Mouse (Mus musculus) CH12.LX (cell line): ENCODE data around the gene Kif15. TPM values are rescaled to one million over a fixed set of nuclear protein-coding genes. Genes with fewer than 3 reads are reported as not detected.

ENCODE experiments used
- DNase-seq: peaks from one replicate; pipeline ENCODE4 v3.0.0-alpha.2; 2013; ENCODE audit errors: extremely low read depth
- H3K27ac ChIP-seq: 2 replicates; pipeline ENCODE4 v1.5.1; 2012; ENCODE audit warnings: low read depth, mild to moderate bottlenecking, control low read depth, moderate library complexity; ENCODE audit not compliant: insufficient read depth
- H3K27me3 ChIP-seq: replicated peaks from 2 replicates; pipeline ENCODE3; 2012; ENCODE audit warnings: inconsistent platforms
- H3K36me3 ChIP-seq, 2 experiments: replicated peaks in 1 of 2; 2 replicates each; pipeline versions ENCODE3 to v1.6.1; 2012; ENCODE audit warnings: inconsistent platforms in 1 of 2, low read length in 1 of 2, mild to moderate bottlenecking in 1 of 2, mixed read lengths in 1 of 2, moderate library complexity in 1 of 2; ENCODE audit not compliant: control insufficient read depth in 1 of 2, insufficient read depth in 1 of 2
- H3K4me1 ChIP-seq, 2 experiments: 2 replicates each; pipeline ENCODE4 v1.6.1; 2012; ENCODE audit warnings: inconsistent platforms in 1 of 2, moderate library complexity in 1 of 2; ENCODE audit not compliant: insufficient read depth in 2 of 2, control insufficient read depth in 1 of 2
- H3K4me2 ChIP-seq: 2 replicates; pipeline ENCODE4 v1.6.1; 2012; ENCODE audit warnings: low read depth, mild to moderate bottlenecking, control low read depth; ENCODE audit not compliant: poor library complexity, insufficient read depth, severe bottlenecking
- H3K4me3 ChIP-seq, 3 experiments: fragments of 150-350 bp in 1 of 3; sonication (generic) in 1 of 3; replicated peaks in 1 of 3; 2 replicates each; pipeline versions ENCODE3 to v1.5.1; 2011 to 2012; ENCODE audit warnings: low read depth in 2 of 3, low read length in 2 of 3, mild to moderate bottlenecking in 2 of 3, moderate library complexity in 2 of 3, control low read depth in 1 of 3, improper control_type of control experiment in 1 of 3, inconsistent platforms in 1 of 3, mixed read lengths in 1 of 3; ENCODE audit not compliant: poor library complexity in 1 of 3
- H3K79me2 ChIP-seq: replicated peaks from 2 replicates; pipeline ENCODE4 v1.6.1; 2012; ENCODE audit warnings: mild to moderate bottlenecking, moderate library complexity; ENCODE audit not compliant: control insufficient read depth, poor library complexity, insufficient read depth, severe bottlenecking; ENCODE audit errors: extremely low read depth
- H3K9ac ChIP-seq: 2 replicates; pipeline ENCODE4 v1.6.1; 2012; ENCODE audit warnings: low read depth, mild to moderate bottlenecking, control low read depth, moderate library complexity; ENCODE audit not compliant: insufficient read depth
- H3K9me3 ChIP-seq: replicated peaks from 2 replicates; pipeline ENCODE3; 2012; ENCODE audit warnings: low read length, inconsistent platforms, mixed read lengths
- CHD1 ChIP-seq: IDR thresholded peaks from 2 replicates; pipeline ENCODE4 v1.6.1; 2012; ENCODE audit warnings: low read depth, low read length, improper control_type of control experiment, inconsistent platforms
- CTCF ChIP-seq, 2 experiments: IDR thresholded peaks in 1 of 2; conservative IDR thresholded peaks in 1 of 2; 2 replicates each; pipeline ENCODE4 v1.5.1; 2011 to 2012; ENCODE audit warnings: low read depth in 2 of 2, low read length in 2 of 2, improper control_type of control experiment in 1 of 2, inconsistent platforms in 1 of 2, mild to moderate bottlenecking in 1 of 2, moderate library complexity in 1 of 2
- ELF1 ChIP-seq: IDR thresholded peaks from 2 replicates; pipeline ENCODE4 v1.6.1; 2014; ENCODE audit warnings: low read depth, mild to moderate bottlenecking, inconsistent platforms, low read length, improper control_type of control experiment
- GABPA ChIP-seq: IDR thresholded peaks from 2 replicates; pipeline ENCODE4 v1.6.1; 2012; ENCODE audit warnings: low read depth, low read length, improper control_type of control experiment, inconsistent platforms; ENCODE audit not compliant: insufficient replicate concordance
- IRF4 ChIP-seq: IDR thresholded peaks from 2 replicates; pipeline ENCODE4 v1.6.1; 2014; ENCODE audit warnings: low read depth, mild to moderate bottlenecking, inconsistent platforms, low read length, improper control_type of control experiment
- JUND ChIP-seq: conservative IDR thresholded peaks from 2 replicates; pipeline ENCODE4 v1.6.1; 2011; ENCODE audit warnings: low read depth, low read length, improper control_type of control experiment
- KAT2A ChIP-seq: IDR thresholded peaks from 2 replicates; pipeline ENCODE4 v1.6.1; 2012; ENCODE audit warnings: low read length, improper control_type of control experiment, inconsistent platforms; ENCODE audit not compliant: insufficient replicate concordance
- MXI1 ChIP-seq: IDR thresholded peaks from 2 replicates; pipeline ENCODE4 v1.6.1; 2011; ENCODE audit warnings: mild to moderate bottlenecking, low read depth, low read length, improper control_type of control experiment
- MYC ChIP-seq: IDR thresholded peaks from 2 replicates; pipeline ENCODE4 v1.6.1; 2011; ENCODE audit warnings: low read depth, mild to moderate bottlenecking, improper control_type of control experiment, low read length
- NELFE ChIP-seq: IDR thresholded peaks from 2 replicates; pipeline ENCODE4 v1.6.1; 2011; ENCODE audit warnings: low read depth, low read length, improper control_type of control experiment
- NRF1 ChIP-seq: IDR thresholded peaks from 2 replicates; pipeline ENCODE4 v1.6.1; 2014; ENCODE audit warnings: low read depth, mild to moderate bottlenecking, inconsistent platforms, low read length, improper control_type of control experiment, moderate library complexity
- PAX5 ChIP-seq: IDR thresholded peaks from 2 replicates; pipeline ENCODE4 v1.6.1; 2012; ENCODE audit warnings: low read length, inconsistent platforms, mixed read lengths
- POLR2AphosphoS2 ChIP-seq: IDR thresholded peaks from 2 replicates; pipeline ENCODE4 v1.6.1; 2011; ENCODE audit warnings: low read depth, low read length, improper control_type of control experiment
- SIN3A ChIP-seq: IDR thresholded peaks from 2 replicates; pipeline ENCODE4 v1.6.1; 2012; ENCODE audit warnings: low read length, improper control_type of control experiment, inconsistent platforms
- UBTF ChIP-seq: IDR thresholded peaks from 2 replicates; pipeline ENCODE4 v1.6.1; 2012; ENCODE audit warnings: low read depth, mild to moderate bottlenecking, inconsistent platforms, low read length, improper control_type of control experiment, moderate library complexity
- USF1 ChIP-seq: IDR thresholded peaks from 2 replicates; pipeline ENCODE4 v1.6.1; 2014; ENCODE audit warnings: low read depth, mild to moderate bottlenecking, inconsistent platforms, low read length, improper control_type of control experiment
- USF2 ChIP-seq: conservative IDR thresholded peaks from 2 replicates; pipeline ENCODE4 v1.6.1; 2011; ENCODE audit warnings: low read depth, low read length, improper control_type of control experiment
- ZKSCAN1 ChIP-seq: IDR thresholded peaks from 2 replicates; pipeline ENCODE4 v1.6.1; 2012; ENCODE audit warnings: low read depth, inconsistent platforms, low read length, improper control_type of control experiment, borderline replicate concordance
- ZMIZ1 ChIP-seq: IDR thresholded peaks from 2 replicates; pipeline ENCODE4 v1.6.1; 2012; ENCODE audit warnings: low read depth, mild to moderate bottlenecking, inconsistent platforms, low read length, improper control_type of control experiment
- ZNF384 ChIP-seq: IDR thresholded peaks from 2 replicates; pipeline ENCODE4 v1.6.1; 2012; ENCODE audit warnings: low read depth, low read length, improper control_type of control experiment, inconsistent platforms
- dilution Hi-C: fragments of 300-500 bp; cut with MboI; formaldehyde crosslinking; loops from 2 replicates; pipeline ENCODE4 v1.14.3; 2020; ENCODE audit warnings: low sequenced_read_pairs; ENCODE audit not compliant: extremely low pct_unique_long_range_greater_than_20kb, extremely low pct_ligation_motif_present
- in situ Hi-C: fragments of 300-500 bp; cut with MboI; formaldehyde crosslinking; loops from 3 replicates; pipeline ENCODE4 v1.14.3; 2019; ENCODE audit warnings: low sequenced_read_pairs, low pct_ligation_motif_present, low pct_unique_long_range_greater_than_20kb, mixed read lengths
- polyA plus RNA-seq: library from polyadenylated mRNA; unstranded; fragments of >175 nt; gene quantifications from 2 replicates; pipeline ENCODE4 v1.2.1, GENCODE M21; 2012; ENCODE audit warnings: low read depth; ENCODE audit not compliant: insufficient read length
- total RNA-seq, 2 experiments: library from RNA; depleted of rRNA; stranded (reverse); fragments of 300-350 nt in 1 of 2; fragments of >200 nt in 1 of 2; gene quantifications; 2 replicates each; pipeline ENCODE4 v1.2.3; 2012 to 2014

The Kif15 gene
- total and polyA plus RNA-seq, 3 experiments = 51.5 to 85.4 (median 66.6) TPM

- H3K27me3 ChIP-seq = no peaks in the 10 kb centered on the region
- DNase-seq = no peak
- H3K79me2 ChIP-seq = no peaks in the 10 kb centered on the region; the same call in 1 of the 2 replicates
- H3K4me3 ChIP-seq = no peak overlapping the region
- H3K9ac ChIP-seq = no peak overlapping the region
- H3K36me3 ChIP-seq = peaks cover 37 to 83% of the 10 kb centered on the region in 2 experiments
- no peak overlapping the region for H3K4me2 ChIP-seq
- dilution Hi-C loops (no loop called here), in situ Hi-C loops (no loop called here)
- peaks cover 3 to 15% of the 10 kb centered on the region in 2 experiments for H3K4me1 ChIP-seq
- H3K27ac ChIP-seq = no peak overlapping the region
- no peaks in the 10 kb centered on the region for H3K9me3 ChIP-seq
- TF ChIP-seq USF2 (no peak), MXI1 (no peak), SIN3A (no peak), CTCF (conservative IDR thresholded peaks at IDR 0.05 in 1 of 2, IDR thresholded peaks at IDR 0.05 in 1 of 2; ENCODE audit: low read depth in 2 of 2, low read length in 2 of 2) (no peak), ZMIZ1 (no peak), KAT2A (no peak), UBTF (no peak), ZKSCAN1 (no peak), MYC (no peak), NELFE (no peak), IRF4 (no peak), ELF1 (no peak), GABPA (no peak), ZNF384 (no peak), NRF1 (no peak), USF1 (no peak), POLR2AphosphoS2 (no peak), PAX5 (no peak)
These were observed 48.3 kb downstream of the Kif15 start for GRCm38 (mm10) chr9:122999193-122999586.

DNA sequence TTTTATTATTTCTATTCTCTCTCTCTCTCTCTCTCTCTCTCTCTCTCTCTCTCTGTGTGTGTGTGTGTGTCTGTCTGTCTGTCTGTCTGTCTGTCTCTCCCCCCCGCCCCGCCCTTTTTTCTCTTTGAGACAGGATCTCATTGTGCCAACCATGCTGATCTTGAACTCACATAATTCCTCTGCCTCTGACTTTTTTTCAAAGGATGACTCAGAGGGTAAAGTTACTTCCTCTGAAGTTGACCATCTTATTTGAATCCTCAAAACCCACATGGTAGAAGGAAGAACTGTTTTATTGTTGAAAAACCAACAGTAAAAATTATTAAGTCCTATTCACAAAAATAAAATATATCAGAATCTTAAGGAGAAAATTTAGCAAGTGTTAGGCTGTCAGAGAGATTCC lies 53.9 kb downstream of the Kif15 start:
- in situ Hi-C loops (no loop called here), dilution Hi-C loops (no loop called here)
- H3K79me2 ChIP-seq = no peaks in the 10 kb centered on the region; the same call in 1 of the 2 replicates
- peak overlapping the region; percentile 36; the same call in 1 of the 2 replicates for H3K4me2 ChIP-seq
- TF ChIP-seq PAX5 = no peak
- TF ChIP-seq CHD1 = no peak
- peak; percentile 45; the same call in 1 of the 2 replicates for TF ChIP-seq JUND
- peak; percentile 83 for TF ChIP-seq ZNF384
- H3K36me3 ChIP-seq = peaks cover 54 to 89% of the 10 kb centered on the region in 2 experiments
- H3K4me3 ChIP-seq = no peak overlapping the region
- DNase-seq = peak; percentile 63
- H3K4me1 ChIP-seq = peaks cover 9 to 44% of the 10 kb centered on the region in 2 experiments
- H3K9me3 ChIP-seq = no peaks in the 10 kb centered on the region
- no peaks in the 10 kb centered on the region for H3K27me3 ChIP-seq
- H3K27ac ChIP-seq = no peak overlapping the region
- no peak overlapping the region for H3K9ac ChIP-seq
